Mouse (Mus musculus): ENCODE measurements around the gene Cog3. TPM values are rescaled to one million over a fixed set of nuclear protein-coding genes. Genes with fewer than 3 reads are reported as not detected.
A peak's percentile ranks its signal among the peaks of the same experiment; 100 is the strongest.
"Not testable (repeated sequence)": the region's sequence is repeated elsewhere in the genome, so short reads cannot be mapped to it uniquely, and the experiment has no call there.

The Cog3 gene
- polyA plus RNA-seq, 1 experiment from 2014 or later = 14.7 TPM

GRCm38 (mm10) chr14:75789291-75789690 is 35.0 kb upstream of the Cog3 start:
- Histone ChIP-seq H3K9ac (ENCODE audit: low read depth, low read length) (no peak overlapping the region), H3K36me3 (ENCODE audit: control insufficient read depth, insufficient read depth, low read length) (no peaks in the 10 kb centered on the region), H3K4me2 (no peak overlapping the region), H3K27ac (ENCODE audit: low read depth, low read length) (no peak overlapping the region), H3K4me1 (ENCODE audit: control insufficient read depth, insufficient read depth, low read length) (no peaks in the 10 kb centered on the region), H3K27me3 (ENCODE audit: control insufficient read depth, insufficient read depth, low read length) (no peaks in the 10 kb centered on the region), H3K4me3 (ENCODE audit: low read depth, low read length) (no peak overlapping the region), H3K9me3 (replicated peaks; ENCODE audit: control insufficient read depth, low read length) (no peaks in the 10 kb centered on the region)
- 57% methylated on average over 6 of the region's 6 CpGs for WGBS (ENCODE audit: insufficient replicate concordance)
- no peak for ATAC-seq (replicated peaks; ENCODE audit: insufficient number of reproducible peaks, low FRiP score, low TSS enrichment)

DNA sequence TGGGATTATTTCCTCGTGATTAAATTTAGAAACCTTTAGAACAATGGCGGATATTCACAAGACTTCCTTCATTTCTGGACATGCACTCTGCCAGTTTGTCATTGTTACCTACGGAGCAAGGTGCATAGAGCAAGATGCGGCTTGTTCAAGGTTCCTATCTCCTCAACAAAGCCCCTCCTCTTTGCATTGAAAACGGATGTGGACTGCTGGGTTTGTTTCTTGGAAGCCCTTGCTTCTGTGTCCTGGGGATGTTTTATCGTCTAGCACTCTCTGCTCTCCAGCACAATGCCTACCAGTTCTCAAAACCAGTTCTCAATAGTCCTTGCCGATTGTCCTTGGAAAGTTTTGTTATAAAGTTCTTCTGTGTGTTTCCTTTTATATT is 33.5 kb upstream of the Cog3 start:
- 32% methylated on average over 7 of the region's 7 CpGs for WGBS (ENCODE audit: insufficient replicate concordance)
- ATAC-seq (replicated peaks; ENCODE audit: insufficient number of reproducible peaks, low FRiP score, low TSS enrichment) = no peak
- H3K27ac ChIP-seq (ENCODE audit: low read depth, low read length) = no peak overlapping the region
- H3K4me3 ChIP-seq (ENCODE audit: low read depth, low read length) = no peak overlapping the region
- H3K4me2 ChIP-seq = peak overlapping the region; percentile 72
- H3K27me3 ChIP-seq (ENCODE audit: control insufficient read depth, insufficient read depth, low read length) = no peaks in the 10 kb centered on the region
- H3K9me3 ChIP-seq (replicated peaks; ENCODE audit: control insufficient read depth, low read length) = no peaks in the 10 kb centered on the region
- H3K36me3 ChIP-seq (ENCODE audit: control insufficient read depth, insufficient read depth, low read length) = no peaks in the 10 kb centered on the region
- no peaks in the 10 kb centered on the region for H3K4me1 ChIP-seq (ENCODE audit: control insufficient read depth, insufficient read depth, low read length)
- no peak overlapping the region for H3K9ac ChIP-seq (ENCODE audit: low read depth, low read length)

DNA sequence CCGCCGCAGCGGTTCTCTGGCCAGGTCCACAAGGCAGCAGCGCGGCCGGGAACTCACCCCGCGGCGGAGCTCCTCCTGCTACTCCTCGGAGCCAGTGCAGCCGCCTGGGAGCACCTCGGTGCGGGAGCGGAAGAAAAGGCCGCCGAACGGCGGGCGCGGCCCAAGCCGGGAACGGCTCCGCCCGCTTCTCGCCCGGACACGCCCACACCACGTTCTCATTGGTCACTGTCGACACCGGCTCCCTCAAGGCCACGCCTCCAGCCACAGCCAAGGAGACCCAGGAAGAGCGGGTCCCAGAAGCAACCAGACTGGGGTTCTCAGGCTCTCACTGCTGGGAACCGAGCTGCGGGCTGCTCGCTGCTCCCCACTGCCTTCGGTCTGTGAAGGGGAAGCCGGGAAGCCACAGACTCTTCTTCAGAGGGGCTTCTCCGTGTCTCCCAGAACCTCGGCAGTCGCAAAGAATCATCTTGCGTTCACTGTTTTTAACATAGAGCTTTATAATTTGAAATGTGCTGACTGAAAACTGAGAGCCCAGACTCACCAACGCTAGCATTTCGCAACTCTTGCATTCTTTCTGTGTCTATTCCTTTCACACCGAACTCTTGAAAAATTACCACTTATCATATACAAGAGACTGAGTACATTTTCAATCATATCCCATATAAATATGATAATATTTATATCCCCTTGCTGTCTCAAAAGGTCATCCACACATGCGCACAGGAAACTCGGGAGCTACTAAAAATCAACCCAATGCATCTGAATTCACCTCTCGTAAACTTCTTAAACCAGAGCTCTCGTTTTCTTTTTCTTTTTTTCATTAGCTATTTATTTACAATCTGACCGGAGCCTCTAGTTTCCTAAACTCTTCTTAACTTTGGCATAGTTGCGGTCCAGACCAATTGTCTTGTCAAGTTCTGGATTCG is 32.8 kb upstream of the Cog3 start, which contains the start of gene Slc25a30:
Gene Slc25a30, minus strand, starts transcription at position 170 of the 926 bp plus-strand sequence.
- WGBS (ENCODE audit: insufficient replicate concordance) = 8% methylated on average over 39 of the region's 51 CpGs
- peak; percentile 97 for ATAC-seq (replicated peaks; ENCODE audit: insufficient number of reproducible peaks, low FRiP score, low TSS enrichment)

GRCm38 (mm10) chr14:75786424-75786867 is 32.1 kb upstream of the Cog3 start:
- Histone ChIP-seq H3K4me3 (ENCODE audit: low read depth, low read length) (peak overlapping the region; percentile 73), H3K9me3 (replicated peaks; ENCODE audit: control insufficient read depth, low read length) (no peaks in the 10 kb centered on the region), H3K9ac (ENCODE audit: low read depth, low read length) (peak overlapping the region; percentile 80), H3K36me3 (ENCODE audit: control insufficient read depth, insufficient read depth, low read length) (no peaks in the 10 kb centered on the region), H3K27me3 (ENCODE audit: control insufficient read depth, insufficient read depth, low read length) (no peaks in the 10 kb centered on the region), H3K27ac (ENCODE audit: low read depth, low read length) (peak overlapping the region; percentile 74; the same call in 1 of the 2 replicates), H3K4me1 (ENCODE audit: control insufficient read depth, insufficient read depth, low read length) (no peaks in the 10 kb centered on the region), H3K4me2 (peak overlapping the region; percentile 72)
- 2% methylated on average over 31 of the region's 31 CpGs for WGBS (ENCODE audit: insufficient replicate concordance)
- ATAC-seq (replicated peaks; ENCODE audit: insufficient number of reproducible peaks, low FRiP score, low TSS enrichment) = peak; percentile 69

More for the DNA sequence above, 32.8 kb upstream of the Cog3 start, which contains the start of gene Slc25a30:
- Histone ChIP-seq H3K4me3 (ENCODE audit: low read depth, low read length) (peak within 1 kb of the TSS; percentile 73), H3K27ac (ENCODE audit: low read depth, low read length) (peak within 1 kb of the TSS; percentile 74; the same call in 1 of the 2 replicates), H3K36me3 (ENCODE audit: control insufficient read depth, insufficient read depth, low read length) (no peaks in the 10 kb centered on the region), H3K27me3 (ENCODE audit: control insufficient read depth, insufficient read depth, low read length) (no peaks in the 10 kb centered on the region), H3K9ac (ENCODE audit: low read depth, low read length) (peak within 1 kb of the TSS; percentile 80), H3K4me1 (ENCODE audit: control insufficient read depth, insufficient read depth, low read length) (no peaks in the 10 kb centered on the region), H3K9me3 (replicated peaks; ENCODE audit: control insufficient read depth, low read length) (no peaks in the 10 kb centered on the region), H3K4me2 (peak within 1 kb of the TSS; percentile 72)

GRCm38 (mm10) chr14:75779913-75780312 is 25.6 kb upstream of the Cog3 start:
- no peak overlapping the region for H3K9ac ChIP-seq (ENCODE audit: low read depth, low read length)
- H3K4me1 ChIP-seq (ENCODE audit: control insufficient read depth, insufficient read depth, low read length) = no peaks in the 10 kb centered on the region
- WGBS (ENCODE audit: insufficient replicate concordance) = 86% methylated on average over 4 of the region's 4 CpGs

GRCm38 (mm10) chr14:75776637-75777036 is 22.3 kb upstream of the Cog3 start:
- Histone ChIP-seq H3K4me3 (ENCODE audit: low read depth, low read length) (no peak overlapping the region), H3K9me3 (replicated peaks; ENCODE audit: control insufficient read depth, low read length) (no peaks in the 10 kb centered on the region), H3K27ac (ENCODE audit: low read depth, low read length) (no peak overlapping the region), H3K9ac (ENCODE audit: low read depth, low read length) (no peak overlapping the region), H3K36me3 (ENCODE audit: control insufficient read depth, insufficient read depth, low read length) (no peaks in the 10 kb centered on the region), H3K27me3 (ENCODE audit: control insufficient read depth, insufficient read depth, low read length) (no peaks in the 10 kb centered on the region), H3K4me2 (no peak overlapping the region), H3K4me1 (ENCODE audit: control insufficient read depth, insufficient read depth, low read length) (peaks cover 17% of the 10 kb centered on the region)
- no peak for ATAC-seq (replicated peaks; ENCODE audit: insufficient number of reproducible peaks, low FRiP score, low TSS enrichment)
- 91% methylated on average over 8 of the region's 8 CpGs for WGBS (ENCODE audit: insufficient replicate concordance)

More at GRCm38 (mm10) chr14:75779913-75780312, 25.6 kb upstream of the Cog3 start:
- no peak overlapping the region for H3K4me3 ChIP-seq (ENCODE audit: low read depth, low read length)
- H3K27me3 ChIP-seq (ENCODE audit: control insufficient read depth, insufficient read depth, low read length) = no peaks in the 10 kb centered on the region
- H3K4me2 ChIP-seq = no peak overlapping the region
- H3K9me3 ChIP-seq (replicated peaks; ENCODE audit: control insufficient read depth, low read length) = no peaks in the 10 kb centered on the region
- H3K36me3 ChIP-seq (ENCODE audit: control insufficient read depth, insufficient read depth, low read length) = no peaks in the 10 kb centered on the region
- H3K27ac ChIP-seq (ENCODE audit: low read depth, low read length) = no peak overlapping the region
- ATAC-seq (replicated peaks; ENCODE audit: insufficient number of reproducible peaks, low FRiP score, low TSS enrichment) = no peak

- Histone ChIP-seq H3K4me1 (ENCODE audit: control insufficient read depth, insufficient read depth, low read length) (peaks cover 17% of the 10 kb centered on the region), H3K27ac (ENCODE audit: low read depth, low read length) (peak overlapping the region; percentile 81), H3K36me3 (ENCODE audit: control insufficient read depth, insufficient read depth, low read length) (no peaks in the 10 kb centered on the region), H3K9me3 (replicated peaks; ENCODE audit: control insufficient read depth, low read length) (no peaks in the 10 kb centered on the region), H3K9ac (ENCODE audit: low read depth, low read length) (peak overlapping the region; percentile 39; the same call in 1 of the 2 replicates), H3K4me3 (ENCODE audit: low read depth, low read length) (no peak overlapping the region), H3K27me3 (ENCODE audit: control insufficient read depth, insufficient read depth, low read length) (no peaks in the 10 kb centered on the region), H3K4me2 (peak overlapping the region; percentile 38)
- 31% methylated on average over 8 of the region's 8 CpGs for WGBS (ENCODE audit: insufficient replicate concordance)
- peak; percentile 63 for ATAC-seq (replicated peaks; ENCODE audit: insufficient number of reproducible peaks, low FRiP score, low TSS enrichment)
Observed at GRCm38 (mm10) chr14:75773431-75773830, 19.1 kb upstream of the Cog3 start.

- not testable (repeated sequence) for H3K4me2 ChIP-seq; H3K36me3 ChIP-seq (ENCODE audit: control insufficient read depth, insufficient read depth, low read length); H3K9ac ChIP-seq (ENCODE audit: low read depth, low read length); H3K9me3 ChIP-seq (replicated peaks; ENCODE audit: control insufficient read depth, low read length); H3K4me3 ChIP-seq (ENCODE audit: low read depth, low read length); ATAC-seq (replicated peaks; ENCODE audit: insufficient number of reproducible peaks, low FRiP score, low TSS enrichment); H3K27me3 ChIP-seq (ENCODE audit: control insufficient read depth, insufficient read depth, low read length)
- 62% methylated on average over 3 of the region's 3 CpGs for WGBS (ENCODE audit: insufficient replicate concordance)
- Histone ChIP-seq H3K4me1 (ENCODE audit: control insufficient read depth, insufficient read depth, low read length) (peaks cover 17% of the 10 kb centered on the region), H3K27ac (ENCODE audit: low read depth, low read length) (peak overlapping the region; percentile 81)
Observed at GRCm38 (mm10) chr14:75772407-75772806, 18.1 kb upstream of the Cog3 start.

All from heart, embryonic 11.5 days (tissue).